Mouse (Mus musculus) hindbrain, embryonic 16.5 days (tissue): ENCODE measurements around the gene 2410004P03Rik. TPM values are rescaled to one million over a fixed set of nuclear protein-coding genes. Genes with fewer than 3 reads are reported as not detected.
A peak's percentile ranks its signal among the peaks of the same experiment; 100 is the strongest.
"Not testable (repeated sequence)": the region's sequence is repeated elsewhere in the genome, so short reads cannot be mapped to it uniquely, and the experiment has no call there.

ENCODE experiments used
- ATAC-seq: fragments of 200-750 bp; cut with Nextera tagmentation; 2 replicates; pipeline ENCODE4 v1.8.0; 2017; ENCODE audit warnings: moderate TSS enrichment, moderate library complexity
- H3K27ac ChIP-seq: fragments of 300-500 bp; sonication (generic); 2 replicates; pipeline ENCODE4 v1.5.1; 2014; ENCODE audit warnings: low read depth, mild to moderate bottlenecking, control low read depth, low read length, moderate library complexity
- H3K27me3 ChIP-seq: fragments of 300-500 bp; sonication (generic); replicated peaks from 2 replicates; pipeline ENCODE4 v1.6.1; 2014; ENCODE audit warnings: low read length; ENCODE audit not compliant: control insufficient read depth, insufficient read depth
- H3K36me3 ChIP-seq: fragments of 300-500 bp; sonication (generic); 2 replicates; pipeline ENCODE4 v1.6.1; 2014; ENCODE audit warnings: mild to moderate bottlenecking, low read length, moderate library complexity, mixed read lengths; ENCODE audit not compliant: control insufficient read depth, insufficient read depth
- H3K4me1 ChIP-seq: fragments of 300-500 bp; sonication (generic); 2 replicates; pipeline ENCODE4 v1.6.1; 2014; ENCODE audit warnings: low read depth, low read length; ENCODE audit not compliant: control insufficient read depth, insufficient read depth
- H3K4me2 ChIP-seq: fragments of 300-500 bp; sonication (generic); 2 replicates; pipeline ENCODE4 v1.6.1; 2014; ENCODE audit warnings: mild to moderate bottlenecking, low read length, control low read depth, moderate library complexity
- H3K4me3 ChIP-seq: fragments of 300-500 bp; sonication (generic); 2 replicates; pipeline ENCODE4 v1.5.1; 2014; ENCODE audit warnings: mild to moderate bottlenecking, low read length, control low read depth, moderate library complexity
- H3K9ac ChIP-seq: fragments of 300-500 bp; sonication (generic); 2 replicates; pipeline ENCODE4 v1.6.1; 2014; ENCODE audit warnings: low read depth, mild to moderate bottlenecking, control low read depth, low read length, moderate library complexity
- H3K9me3 ChIP-seq: fragments of 300-500 bp; sonication (generic); 2 replicates; pipeline ENCODE4 v1.6.1; 2014; ENCODE audit warnings: mild to moderate bottlenecking, low read length, moderate library complexity; ENCODE audit not compliant: control insufficient read depth
- WGBS: fragments of 180-500 bp; shearing (Covaris S2); extraction: QIAGEN DNeasy Blood & Tissue Kit; methylation state at CpG from one replicate; pipeline ENCODE4 v1.1.7; 2014; 5-methylcytosine and 5-hydroxymethylcytosine counted together
- polyA plus RNA-seq: library from polyadenylated mRNA; unstranded; fragments of >200 nt; fragmentation: Nextera tagmentation; extraction: Ambion mirVana; gene quantifications from 2 replicates; pipeline ENCODE4 v1.2.1, GENCODE M21; 2015

The 2410004P03Rik gene
- polyA plus RNA-seq, 1 experiment from 2014 or later, result 8.2 TPM

- H3K9me3 ChIP-seq, result no peaks in the 10 kb centered on the region
- 77% methylated on average over 9 of the region's 9 CpGs for WGBS
Measured at GRCm38 (mm10) chr12:17033464-17033841, 21.9 kb upstream of the 2410004P03Rik start.

GRCm38 (mm10) chr12:17032694-17033463 is 21.4 kb upstream of the 2410004P03Rik start:
- H3K9me3 ChIP-seq, result no peaks in the 10 kb centered on the region
- no peak overlapping the region for H3K4me3 ChIP-seq
- H3K9ac ChIP-seq, result no peak overlapping the region
- H3K4me1 ChIP-seq, result peaks cover 8% of the 10 kb centered on the region; the same call in 1 of the 2 replicates
- 39% methylated on average over 13 of the region's 13 CpGs for WGBS
- ATAC-seq, result peak; percentile 51
- H3K27me3 ChIP-seq, result no peaks in the 10 kb centered on the region
- H3K36me3 ChIP-seq, result no peaks in the 10 kb centered on the region
- H3K27ac ChIP-seq, result no peak overlapping the region
- H3K4me2 ChIP-seq, result no peak overlapping the region

More at GRCm38 (mm10) chr12:17033464-17033841, 21.9 kb upstream of the 2410004P03Rik start:
- H3K4me3 ChIP-seq, result no peak overlapping the region
- H3K4me2 ChIP-seq, result no peak overlapping the region
- no peak overlapping the region for H3K27ac ChIP-seq
- peaks cover 8% of the 10 kb centered on the region; the same call in 1 of the 2 replicates for H3K4me1 ChIP-seq
- no peak overlapping the region for H3K9ac ChIP-seq
- H3K27me3 ChIP-seq, result no peaks in the 10 kb centered on the region
- H3K36me3 ChIP-seq, result no peaks in the 10 kb centered on the region
- peak; percentile 27 for ATAC-seq

- Histone ChIP-seq H3K27me3 (no peaks in the 10 kb centered on the region), H3K4me1 (no peaks in the 10 kb centered on the region), H3K36me3 (no peaks in the 10 kb centered on the region), H3K27ac (no peak overlapping the region), H3K4me2 (no peak overlapping the region), H3K9me3 (no peaks in the 10 kb centered on the region; the same call in 1 of the 2 replicates), H3K9ac (no peak overlapping the region), H3K4me3 (no peak overlapping the region)
- WGBS, result 92% methylated on average over 6 of the region's 6 CpGs
- ATAC-seq, result no peak
Measured at GRCm38 (mm10) chr12:17024554-17025110, 13.1 kb upstream of the 2410004P03Rik start.

GRCm38 (mm10) chr12:17022145-17022544 is 10.6 kb upstream of the 2410004P03Rik start:
- H3K27me3 ChIP-seq, result no peaks in the 10 kb centered on the region
- no peak overlapping the region for H3K4me2 ChIP-seq
- H3K36me3 ChIP-seq, result no peaks in the 10 kb centered on the region
- ATAC-seq, result no peak
- no peaks in the 10 kb centered on the region; the same call in 1 of the 2 replicates for H3K9me3 ChIP-seq
- no peak overlapping the region for H3K9ac ChIP-seq
- WGBS, result 87% methylated on average over 4 of the region's 4 CpGs
- H3K4me1 ChIP-seq, result no peaks in the 10 kb centered on the region
- H3K27ac ChIP-seq, result no peak overlapping the region
- H3K4me3 ChIP-seq, result no peak overlapping the region

GRCm38 (mm10) chr12:17021125-17021524 is 9.6 kb upstream of the 2410004P03Rik start:
- H3K9me3 ChIP-seq, H3K36me3 ChIP-seq, H3K4me2 ChIP-seq, H3K9ac ChIP-seq, H3K4me1 ChIP-seq, ATAC-seq, H3K27me3 ChIP-seq, H3K4me3 ChIP-seq, H3K27ac ChIP-seq: not testable (repeated sequence)
- WGBS, result 84% methylated on average over 4 of the region's 4 CpGs

- Histone ChIP-seq H3K27ac (no peak overlapping the region), H3K9me3 (no peaks in the 10 kb centered on the region; the same call in 1 of the 2 replicates), H3K4me1 (no peaks in the 10 kb centered on the region), H3K27me3 (no peaks in the 10 kb centered on the region), H3K4me3 (no peak overlapping the region), H3K9ac (no peak overlapping the region), H3K4me2 (no peak overlapping the region), H3K36me3 (no peaks in the 10 kb centered on the region)
- no peak for ATAC-seq
- WGBS, result 29% methylated on average over 4 of the region's 4 CpGs
Measured at GRCm38 (mm10) chr12:17018468-17018867, 6.9 kb upstream of the 2410004P03Rik start.

- 77% methylated on average over 2 of the region's 2 CpGs for WGBS
- Histone ChIP-seq H3K27ac (no peak overlapping the region), H3K4me1 (peaks cover 2% of the 10 kb centered on the region), H3K9ac (no peak overlapping the region), H3K4me3 (no peak overlapping the region), H3K36me3 (no peaks in the 10 kb centered on the region), H3K9me3 (no peaks in the 10 kb centered on the region), H3K27me3 (no peaks in the 10 kb centered on the region), H3K4me2 (no peak overlapping the region)
- no peak for ATAC-seq
Measured at GRCm38 (mm10) chr12:17015711-17016110, 4.2 kb upstream of the 2410004P03Rik start.

GRCm38 (mm10) chr12:17012067-17012899 is 756 bp upstream of the 2410004P03Rik start:
- Histone ChIP-seq H3K4me2 (no peak overlapping the region), H3K4me3 (no peak overlapping the region), H3K36me3 (no peaks in the 10 kb centered on the region), H3K9me3 (peaks cover 4% of the 10 kb centered on the region; the same call in 1 of the 2 replicates), H3K27ac (no peak overlapping the region), H3K9ac (no peak overlapping the region), H3K27me3 (no peaks in the 10 kb centered on the region), H3K4me1 (peaks cover 2% of the 10 kb centered on the region)
- peak; percentile 18 for ATAC-seq
- 71% methylated on average over 2 of the region's 2 CpGs for WGBS

- no peak overlapping the region for H3K4me3 ChIP-seq
- no peak for ATAC-seq
- no peaks in the 10 kb centered on the region for H3K27me3 ChIP-seq
- no peak overlapping the region for H3K4me2 ChIP-seq
- peaks cover 2% of the 10 kb centered on the region for H3K4me1 ChIP-seq
- H3K9me3 ChIP-seq, result peaks cover 4% of the 10 kb centered on the region; the same call in 1 of the 2 replicates
- H3K9ac ChIP-seq, result no peak overlapping the region
- H3K36me3 ChIP-seq, result no peaks in the 10 kb centered on the region
- H3K27ac ChIP-seq, result no peak overlapping the region
- WGBS, result 95% methylated on average over 6 of the region's 6 CpGs
Measured at GRCm38 (mm10) chr12:17009466-17009865, 2.1 kb downstream of the 2410004P03Rik start.
